Mouse (Mus musculus) forebrain, embryonic 13.5 days (tissue): Measurements from ENCODE around the gene Plb1. TPM values are rescaled to one million over a fixed set of nuclear protein-coding genes. Genes with fewer than 3 reads are reported as not detected.

Experiments
- ATAC-seq: fragments of 200-750 bp; cut with Nextera tagmentation; 2 replicates; pipeline ENCODE4 v1.8.0; 2017
- H3K27ac ChIP-seq: fragments of 300-500 bp; sonication (generic); 2 replicates; pipeline ENCODE4 v1.5.1; 2015; ENCODE audit warnings: inconsistent platforms, mild to moderate bottlenecking, moderate library complexity
- H3K27me3 ChIP-seq: fragments of 300-500 bp; sonication (generic); 2 replicates; pipeline ENCODE4 v1.6.1; 2015; ENCODE audit warnings: mild to moderate bottlenecking, inconsistent platforms
- H3K36me3 ChIP-seq: fragments of 300-500 bp; sonication (generic); 2 replicates; pipeline ENCODE4 v1.6.1; 2015; ENCODE audit warnings: mild to moderate bottlenecking, inconsistent platforms; ENCODE audit not compliant: poor library complexity, severe bottlenecking
- H3K4me1 ChIP-seq: fragments of 300-500 bp; sonication (generic); 2 replicates; pipeline ENCODE4 v1.6.1; 2015; ENCODE audit warnings: inconsistent platforms
- H3K4me2 ChIP-seq: fragments of 300-500 bp; sonication (generic); 2 replicates; pipeline ENCODE4 v1.6.1; 2015; ENCODE audit warnings: inconsistent platforms, mild to moderate bottlenecking, moderate library complexity
- H3K4me3 ChIP-seq: fragments of 300-500 bp; sonication (generic); 2 replicates; pipeline ENCODE4 v1.5.1; 2015; ENCODE audit warnings: mild to moderate bottlenecking, inconsistent platforms
- H3K9ac ChIP-seq: fragments of 300-500 bp; sonication (generic); 2 replicates; pipeline ENCODE4 v1.6.1; 2015; ENCODE audit warnings: mild to moderate bottlenecking, inconsistent platforms
- H3K9me3 ChIP-seq: fragments of 300-500 bp; sonication (generic); replicated peaks from 2 replicates; pipeline ENCODE4 v1.6.1; 2016; ENCODE audit warnings: inconsistent platforms
- WGBS: fragments of 180-500 bp; shearing (Covaris S2); methylation state at CpG from one replicate; pipeline ENCODE4 v1.1.7; 2015; 5-methylcytosine and 5-hydroxymethylcytosine counted together
- polyA plus RNA-seq: library from polyadenylated mRNA; unstranded; fragments of >200 nt; fragmentation: Nextera tagmentation; extraction: Ambion mirVana; gene quantifications from 2 replicates; pipeline ENCODE4 v1.2.1, GENCODE M21; 2015

Gene Plb1
- polyA plus RNA-seq, 1 experiment from 2014 or later = not detected

- Histone ChIP-seq H3K27ac (no peak overlapping the region), H3K9ac (no peak overlapping the region), H3K36me3 (no peaks in the 10 kb centered on the region), H3K9me3 (no peaks in the 10 kb centered on the region), H3K4me3 (no peak overlapping the region), H3K4me1 (peaks cover 1% of the 10 kb centered on the region; the same call in 1 of the 2 replicates), H3K27me3 (no peaks in the 10 kb centered on the region), H3K4me2 (no peak overlapping the region)
- no peak for ATAC-seq
- 83% methylated on average over 8 of the region's 8 CpGs for WGBS
Observed at GRCm38 (mm10) chr5:32208460-32208859, 24.0 kb upstream of the Plb1 start.

GRCm38 (mm10) chr5:32211011-32211410 is 21.5 kb upstream of the Plb1 start:
- no peaks in the 10 kb centered on the region for H3K27me3 ChIP-seq
- H3K9me3 ChIP-seq = no peaks in the 10 kb centered on the region; the same call in 1 of the 2 replicates
- no peaks in the 10 kb centered on the region for H3K36me3 ChIP-seq
- no peak overlapping the region for H3K4me3 ChIP-seq
- H3K27ac ChIP-seq = no peak overlapping the region
- no peak for ATAC-seq
- 47% methylated on average over 2 of the region's 2 CpGs for WGBS
- H3K4me1 ChIP-seq = peaks cover 6% of the 10 kb centered on the region; the same call in 1 of the 2 replicates
- no peak overlapping the region for H3K4me2 ChIP-seq
- H3K9ac ChIP-seq = no peak overlapping the region

GRCm38 (mm10) chr5:32213746-32214145 is 18.8 kb upstream of the Plb1 start:
- 39% methylated on average over 4 of the region's 4 CpGs for WGBS
- Histone ChIP-seq H3K4me1 (peaks cover 6% of the 10 kb centered on the region; the same call in 1 of the 2 replicates), H3K4me3 (no peak overlapping the region), H3K27me3 (no peaks in the 10 kb centered on the region), H3K9me3 (no peaks in the 10 kb centered on the region; the same call in 1 of the 2 replicates), H3K36me3 (no peaks in the 10 kb centered on the region), H3K27ac (no peak overlapping the region), H3K4me2 (no peak overlapping the region), H3K9ac (no peak overlapping the region)
- ATAC-seq = no peak

- no peaks in the 10 kb centered on the region for H3K27me3 ChIP-seq
- no peak overlapping the region for H3K27ac ChIP-seq
- no peaks in the 10 kb centered on the region for H3K36me3 ChIP-seq
Observed at GRCm38 (mm10) chr5:32215510-32215909, 17.0 kb upstream of the Plb1 start.

DNA sequence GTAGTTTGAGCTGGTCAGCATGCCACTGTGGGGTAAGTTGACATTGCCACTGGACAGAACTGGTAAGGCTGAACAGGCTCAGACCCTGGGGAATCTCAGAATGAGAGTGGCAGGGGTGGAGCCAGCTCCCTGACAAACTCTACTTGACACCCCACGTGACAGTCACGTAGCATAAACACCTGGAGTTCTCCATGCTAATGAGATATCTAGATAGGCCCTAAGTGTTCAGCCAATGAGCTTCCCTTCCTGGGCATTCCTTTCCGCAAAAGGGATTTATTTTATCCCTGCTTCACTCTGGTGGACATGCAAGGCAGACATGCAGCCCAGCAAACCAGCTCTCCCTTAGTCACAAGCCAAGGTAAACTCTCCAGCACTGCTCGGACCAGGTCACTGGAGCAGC is 16.0 kb upstream of the Plb1 start:
- 75% methylated on average over 4 of the region's 4 CpGs for WGBS
- Histone ChIP-seq H3K9me3 (no peaks in the 10 kb centered on the region; the same call in 1 of the 2 replicates), H3K27me3 (no peaks in the 10 kb centered on the region), H3K9ac (no peak overlapping the region), H3K4me2 (no peak overlapping the region), H3K4me3 (no peak overlapping the region), H3K36me3 (no peaks in the 10 kb centered on the region), H3K4me1 (peaks cover 6% of the 10 kb centered on the region; the same call in 1 of the 2 replicates), H3K27ac (no peak overlapping the region)
- ATAC-seq = no peak

More at GRCm38 (mm10) chr5:32215510-32215909, 17.0 kb upstream of the Plb1 start:
- no peak for ATAC-seq
- no peak overlapping the region for H3K4me3 ChIP-seq
- no peaks in the 10 kb centered on the region; the same call in 1 of the 2 replicates for H3K9me3 ChIP-seq
- H3K9ac ChIP-seq = no peak overlapping the region
- no peak overlapping the region for H3K4me2 ChIP-seq
- peaks cover 6% of the 10 kb centered on the region; the same call in 1 of the 2 replicates for H3K4me1 ChIP-seq
- WGBS = 77% methylated on average over 10 of the region's 10 CpGs

GRCm38 (mm10) chr5:32217477-32217876 is 15.0 kb upstream of the Plb1 start:
- Histone ChIP-seq H3K4me3 (no peak overlapping the region), H3K36me3 (no peaks in the 10 kb centered on the region), H3K4me1 (peaks cover 6% of the 10 kb centered on the region; the same call in 1 of the 2 replicates), H3K4me2 (no peak overlapping the region), H3K27ac (no peak overlapping the region), H3K9me3 (no peaks in the 10 kb centered on the region; the same call in 1 of the 2 replicates), H3K27me3 (no peaks in the 10 kb centered on the region), H3K9ac (no peak overlapping the region)
- 84% methylated on average over 8 of the region's 8 CpGs for WGBS
- ATAC-seq = no peak

- H3K4me3 ChIP-seq = no peak overlapping the region
- 34% methylated on average over 4 of the region's 4 CpGs for WGBS
- no peak for ATAC-seq
- no peak overlapping the region for H3K4me2 ChIP-seq
- H3K27ac ChIP-seq = no peak overlapping the region
- H3K9ac ChIP-seq = no peak overlapping the region
- no peaks in the 10 kb centered on the region for H3K9me3 ChIP-seq
- H3K27me3 ChIP-seq = no peaks in the 10 kb centered on the region; the same call in 1 of the 2 replicates
- H3K36me3 ChIP-seq = no peaks in the 10 kb centered on the region
- H3K4me1 ChIP-seq = no peaks in the 10 kb centered on the region
Observed at GRCm38 (mm10) chr5:32230372-32230771, 2.1 kb upstream of the Plb1 start.

GRCm38 (mm10) chr5:32239337-32239736 is 6.8 kb downstream of the Plb1 start:
- Histone ChIP-seq H3K27ac (no peak overlapping the region), H3K36me3 (no peaks in the 10 kb centered on the region), H3K4me2 (no peak overlapping the region), H3K27me3 (no peaks in the 10 kb centered on the region; the same call in 1 of the 2 replicates), H3K9ac (no peak overlapping the region), H3K4me3 (no peak overlapping the region), H3K4me1 (no peaks in the 10 kb centered on the region), H3K9me3 (no peaks in the 10 kb centered on the region)
- ATAC-seq = no peak
- 87% methylated on average over 2 of the region's 2 CpGs for WGBS

- Histone ChIP-seq H3K27me3 (no peaks in the 10 kb centered on the region), H3K4me1 (no peaks in the 10 kb centered on the region), H3K4me2 (no peak overlapping the region), H3K9me3 (no peaks in the 10 kb centered on the region), H3K27ac (no peak overlapping the region), H3K4me3 (no peak overlapping the region), H3K9ac (no peak overlapping the region), H3K36me3 (no peaks in the 10 kb centered on the region)
- ATAC-seq = no peak
- WGBS = 57% methylated on average over 2 of the region's 2 CpGs
Observed at GRCm38 (mm10) chr5:32240741-32241140, 8.2 kb downstream of the Plb1 start.

DNA sequence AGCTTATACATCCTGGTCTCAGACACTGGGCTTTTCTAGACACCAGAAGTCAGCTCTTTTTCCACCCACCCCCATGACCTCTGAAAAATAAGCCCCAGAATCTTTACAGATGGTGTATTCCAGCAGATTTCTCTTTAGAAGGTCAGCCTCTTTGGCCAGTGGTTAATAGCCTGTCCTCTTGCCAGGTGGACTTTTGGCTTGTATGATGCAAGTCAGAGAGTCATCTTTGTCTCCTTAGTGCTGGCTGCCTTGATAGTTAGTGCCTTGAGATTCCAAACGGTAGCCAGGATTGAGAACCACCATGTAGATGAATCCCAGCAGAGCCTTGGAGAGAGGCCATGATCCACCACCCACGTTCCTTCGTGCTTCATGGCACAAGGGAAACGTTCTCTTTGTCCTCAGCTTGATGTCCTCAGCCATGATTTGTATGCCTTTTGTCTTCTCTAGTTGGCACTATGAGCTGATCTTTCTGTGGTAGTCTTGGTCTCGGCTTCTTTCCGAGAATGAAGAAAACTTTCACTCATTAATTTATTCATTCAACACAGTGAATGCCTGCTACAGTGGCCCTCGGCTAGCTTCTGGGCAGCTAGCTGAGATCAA is 10.9 kb downstream of the Plb1 start:
- no peaks in the 10 kb centered on the region for H3K4me1 ChIP-seq

GRCm38 (mm10) chr5:32245385-32245784 is 12.9 kb downstream of the Plb1 start:
- Histone ChIP-seq H3K27me3 (no peaks in the 10 kb centered on the region), H3K4me1 (no peaks in the 10 kb centered on the region), H3K27ac (no peak overlapping the region), H3K4me2 (no peak overlapping the region), H3K36me3 (no peaks in the 10 kb centered on the region), H3K9ac (no peak overlapping the region), H3K9me3 (no peaks in the 10 kb centered on the region), H3K4me3 (no peak overlapping the region)
- ATAC-seq = no peak
- WGBS = 94% methylated on average over 3 of the region's 3 CpGs

More for the DNA sequence above, 10.9 kb downstream of the Plb1 start:
- no peak overlapping the region for H3K4me2 ChIP-seq
- no peak overlapping the region for H3K4me3 ChIP-seq
- ATAC-seq = no peak
- H3K9ac ChIP-seq = no peak overlapping the region
- no peak overlapping the region for H3K27ac ChIP-seq
- H3K36me3 ChIP-seq = no peaks in the 10 kb centered on the region
- no peaks in the 10 kb centered on the region for H3K9me3 ChIP-seq
- no peaks in the 10 kb centered on the region for H3K27me3 ChIP-seq
- 33% methylated on average over 7 of the region's 7 CpGs for WGBS

- Histone ChIP-seq H3K36me3 (no peaks in the 10 kb centered on the region), H3K27ac (no peak overlapping the region), H3K4me1 (no peaks in the 10 kb centered on the region), H3K4me2 (no peak overlapping the region), H3K27me3 (no peaks in the 10 kb centered on the region), H3K9me3 (no peaks in the 10 kb centered on the region), H3K9ac (no peak overlapping the region), H3K4me3 (no peak overlapping the region)
- WGBS = 49% methylated on average over 5 of the region's 5 CpGs
- no peak for ATAC-seq
Observed at GRCm38 (mm10) chr5:32260751-32261150, 28.2 kb downstream of the Plb1 start.

GRCm38 (mm10) chr5:32261251-32261650 is 28.7 kb downstream of the Plb1 start:
- no peaks in the 10 kb centered on the region for H3K27me3 ChIP-seq
- H3K4me2 ChIP-seq = no peak overlapping the region
- H3K9me3 ChIP-seq = no peaks in the 10 kb centered on the region
- H3K4me1 ChIP-seq = no peaks in the 10 kb centered on the region
- no peak overlapping the region for H3K4me3 ChIP-seq
- H3K36me3 ChIP-seq = no peaks in the 10 kb centered on the region
- no peak for ATAC-seq
- H3K27ac ChIP-seq = no peak overlapping the region
- H3K9ac ChIP-seq = no peak overlapping the region
- WGBS = 80% methylated on average over 3 of the region's 3 CpGs
